Mouse (Mus musculus) urinary bladder, adult 18-20 months (tissue): ENCODE measurements around the gene Nars2.
"Not testable (repeated sequence)": the region's sequence is repeated elsewhere in the genome, so short reads cannot be mapped to it uniquely, and the experiment has no call there.

Experiments
- DNase-seq, 2 experiments: peaks; one replicate each; pipeline ENCODE4 v3.0.0; 2022; ENCODE audit warnings: low spot score in 2 of 2, mixed read lengths in 2 of 2

The Nars2 gene

DNA sequence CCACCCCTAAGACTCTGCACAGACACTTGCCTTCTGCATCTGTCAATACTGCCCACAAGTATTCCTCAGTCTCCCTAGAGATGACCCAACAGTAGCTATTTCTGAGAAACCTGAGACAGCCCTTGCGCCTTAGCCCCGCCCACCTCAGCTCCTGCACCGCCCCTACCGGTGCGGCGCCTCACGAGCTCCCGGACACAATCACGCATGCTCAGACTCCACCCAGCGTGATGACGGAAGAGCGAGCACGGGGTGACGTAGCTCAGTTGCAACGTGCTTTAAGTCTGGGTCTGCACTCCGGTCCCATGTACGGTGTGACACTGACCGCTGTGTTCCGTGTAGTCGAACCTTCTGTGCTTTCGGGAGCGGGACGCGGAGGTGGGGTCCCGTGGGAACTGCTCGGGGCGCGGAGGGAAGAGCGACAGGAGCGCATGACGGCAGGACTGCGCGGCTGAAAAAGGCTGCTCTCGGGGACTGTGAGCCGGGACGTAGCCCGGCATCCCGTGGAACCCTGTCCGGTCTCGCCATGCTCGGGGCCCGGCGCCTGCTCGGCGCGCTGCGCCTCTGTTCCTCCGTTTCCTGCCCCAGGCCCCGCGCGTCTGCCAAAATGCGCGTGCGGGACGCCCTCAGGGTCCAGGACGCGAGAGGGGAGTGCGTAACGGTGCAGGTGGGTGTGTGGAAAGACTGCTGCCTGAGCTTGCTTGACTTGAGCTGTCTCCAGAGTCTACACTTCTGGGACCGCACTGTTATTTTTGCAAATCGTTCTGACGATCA is at the start of gene Nars2:
Gene Nars2, plus strand, starts transcription at position 225 of the 771 bp plus-strand sequence.
- peak; percentile 76 to 83 for DNase-seq

GRCm38 (mm10) chr7:96902183-96902582 is 49.1 kb upstream of the Nars2 start:
- no peak for DNase-seq

- DNase-seq = no peak
Measured at GRCm38 (mm10) chr7:96903088-96903985, 48.0 kb upstream of the Nars2 start.

DNA sequence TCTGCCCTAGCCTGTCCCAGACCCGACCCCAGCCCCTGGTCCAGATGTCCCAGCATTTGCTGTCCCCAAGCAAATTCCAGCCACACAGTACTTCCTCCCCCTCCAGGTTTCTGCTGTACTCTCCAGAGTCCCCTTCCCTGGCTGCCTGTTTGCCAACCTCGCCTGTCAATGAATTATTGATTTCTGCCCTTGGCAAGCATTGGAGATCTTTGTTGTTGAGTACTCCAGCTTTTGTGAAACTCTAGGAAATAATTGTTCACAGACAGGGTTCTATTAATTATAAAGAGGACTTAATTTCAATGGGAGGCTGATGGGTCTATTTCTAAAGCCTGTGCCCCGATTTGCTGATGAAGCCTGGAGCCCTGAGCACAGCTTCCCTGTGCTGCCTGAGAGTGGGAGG is 46.9 kb upstream of the Nars2 start:
- no peak for DNase-seq

DNA sequence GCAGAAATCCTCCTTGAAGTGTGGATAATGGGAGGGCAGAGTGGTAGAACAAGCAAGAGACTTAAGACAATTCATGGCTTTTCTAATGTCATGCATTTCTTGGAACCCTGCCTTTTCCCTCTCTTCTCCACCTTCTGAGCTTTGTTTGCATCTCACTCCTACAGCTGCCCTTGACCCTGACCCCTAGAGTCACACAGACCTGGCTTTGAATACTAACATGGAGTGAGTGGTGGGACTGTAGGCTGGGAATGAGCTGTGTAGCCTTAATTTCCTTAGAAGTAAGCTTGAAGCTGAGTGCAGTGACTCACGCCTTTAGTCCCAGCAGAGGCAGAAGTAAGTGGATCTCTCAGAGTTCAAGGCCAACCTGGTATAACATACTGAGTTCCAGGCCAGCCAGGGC is 46.4 kb upstream of the Nars2 start:
- no peak for DNase-seq

GRCm38 (mm10) chr7:96905422-96905821 is 45.9 kb upstream of the Nars2 start:
- DNase-seq = no peak

DNA sequence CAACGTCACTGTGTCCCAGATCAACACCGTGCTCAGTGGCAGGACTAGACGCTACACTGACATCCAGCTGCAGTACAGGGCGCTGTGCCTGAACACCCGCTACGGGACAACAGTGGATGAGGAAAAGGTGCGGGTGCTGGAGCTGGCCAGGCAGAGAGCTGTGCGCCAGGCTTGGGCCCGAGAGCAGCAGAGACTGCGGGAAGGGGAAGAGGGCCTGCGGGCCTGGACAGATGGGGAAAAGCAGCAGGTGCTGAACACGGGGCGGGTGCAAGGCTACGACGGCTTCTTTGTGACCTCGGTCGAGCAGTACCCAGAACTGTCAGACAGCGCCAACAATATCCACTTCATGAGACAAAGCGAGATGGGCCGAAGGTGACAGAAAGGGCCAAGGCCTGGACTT is 45.1 kb upstream of the Nars2 start:
- DNase-seq = no peak

- no peak for DNase-seq
Measured at GRCm38 (mm10) chr7:96907971-96908680, 43.2 kb upstream of the Nars2 start.

GRCm38 (mm10) chr7:96909856-96910255 is 41.4 kb upstream of the Nars2 start:
- no peak for DNase-seq

DNA sequence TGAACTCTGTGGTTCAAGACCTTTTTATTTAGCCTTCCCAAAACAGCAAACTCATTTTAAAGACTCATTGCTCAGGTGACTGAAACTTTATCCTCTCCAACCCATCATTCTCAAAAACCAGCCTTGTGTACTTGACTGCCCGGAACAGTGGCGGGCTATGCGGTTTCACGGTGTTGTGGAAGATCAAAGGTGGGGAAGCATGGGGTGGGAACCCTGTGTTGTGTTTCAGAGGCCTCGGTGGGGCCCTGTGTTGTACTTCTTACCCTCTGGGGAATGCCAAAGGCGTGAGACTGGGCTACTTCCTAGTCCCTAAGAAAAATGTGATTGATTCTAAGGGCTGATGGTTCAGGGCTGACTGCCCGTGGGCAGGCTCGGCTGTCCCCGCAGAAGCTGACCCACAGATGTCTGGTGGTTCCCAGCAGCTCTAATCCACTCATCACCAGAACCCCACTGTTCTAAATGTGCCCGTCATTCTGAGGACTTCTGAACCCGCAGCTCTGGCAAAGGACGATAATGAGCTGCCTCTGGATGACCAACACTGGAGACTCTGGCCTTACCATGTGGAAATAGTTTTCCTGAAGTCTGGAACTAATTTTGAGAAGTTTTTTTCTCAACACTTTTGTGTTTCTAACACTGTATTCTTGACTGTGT is 40.9 kb upstream of the Nars2 start:
- no peak for DNase-seq

DNA sequence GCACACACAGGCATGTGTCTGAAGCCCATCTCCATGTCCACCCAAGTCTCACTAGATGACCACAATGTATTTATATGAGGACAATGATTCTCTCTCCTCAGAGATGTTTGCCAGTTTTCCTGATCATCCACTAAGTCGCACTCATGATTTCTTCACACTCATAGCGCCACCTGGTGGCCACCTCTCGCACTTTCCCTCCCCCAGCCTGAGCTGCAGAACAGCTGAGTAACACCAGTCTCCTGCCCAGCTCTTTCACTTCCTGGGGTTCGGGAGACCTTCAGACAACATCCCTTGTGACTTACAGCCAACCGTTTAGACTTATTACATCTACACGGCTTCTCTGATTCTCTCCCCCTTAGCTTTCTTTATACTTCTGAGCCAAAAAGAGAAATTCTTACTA is 37.3 kb upstream of the Nars2 start:
- DNase-seq = peak; percentile 62 to 72

DNA sequence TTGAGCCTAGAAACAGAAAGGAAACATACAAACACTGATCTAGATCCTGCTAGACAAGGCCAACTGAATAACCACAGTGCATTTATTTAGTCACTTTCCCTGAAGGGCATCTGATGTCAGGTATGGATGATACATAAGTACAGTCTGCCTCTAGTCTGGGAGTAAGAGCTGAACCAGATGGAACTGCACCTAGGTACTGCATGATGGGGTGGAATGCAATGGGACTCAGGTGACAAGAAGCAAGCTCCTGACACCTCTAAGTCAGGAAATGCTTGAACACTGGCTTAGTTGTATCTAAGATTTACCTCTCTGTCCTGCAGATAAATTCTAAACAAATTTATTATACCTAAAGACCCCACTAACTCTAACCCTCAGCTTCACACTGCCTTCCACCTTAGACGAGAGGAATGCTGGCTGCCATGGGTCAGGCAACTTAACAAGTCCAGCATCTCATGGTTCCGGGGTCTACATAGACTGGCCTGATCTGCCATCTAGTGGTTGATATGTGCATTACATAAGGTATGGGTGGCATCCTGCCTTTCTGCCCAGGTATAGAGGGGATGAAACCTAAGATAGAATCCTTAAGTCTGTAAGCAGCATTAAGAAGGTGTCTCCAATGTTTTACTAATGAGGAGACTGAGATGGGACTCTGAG is 35.7 kb upstream of the Nars2 start:
- peak; percentile 17 to 51 for DNase-seq

GRCm38 (mm10) chr7:96920447-96921095 is 30.7 kb upstream of the Nars2 start:
- DNase-seq = no peak

GRCm38 (mm10) chr7:96922927-96923326 is 28.4 kb upstream of the Nars2 start:
- no peak for DNase-seq

GRCm38 (mm10) chr7:96943715-96944377 is 7.5 kb upstream of the Nars2 start:
- no peak for DNase-seq

- not testable (repeated sequence) for DNase-seq
Measured at GRCm38 (mm10) chr7:96946501-96946900, 4.8 kb upstream of the Nars2 start.

- DNase-seq = no peak
Measured at GRCm38 (mm10) chr7:96952094-96952493, 789 bp downstream of the Nars2 start.

DNA sequence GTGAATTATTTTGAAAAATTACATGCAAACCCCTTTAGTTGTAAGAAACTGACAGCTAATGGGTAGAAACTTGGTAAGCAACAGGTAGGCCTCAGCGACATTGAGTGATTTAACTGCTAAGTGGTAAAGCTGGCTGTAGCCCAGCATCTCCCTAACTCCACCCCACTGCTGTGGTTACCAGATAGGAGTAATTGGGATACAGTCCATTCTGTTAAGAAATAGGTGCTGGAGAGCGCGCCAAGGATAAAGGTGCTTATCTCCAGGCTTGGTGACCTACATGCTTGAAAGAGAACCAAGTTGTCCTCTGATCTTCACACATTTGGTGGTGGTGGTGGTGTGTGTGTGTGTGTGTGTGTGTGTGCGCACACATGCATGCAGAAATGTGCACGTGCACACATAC is 7.9 kb downstream of the Nars2 start:
- no peak for DNase-seq

DNA sequence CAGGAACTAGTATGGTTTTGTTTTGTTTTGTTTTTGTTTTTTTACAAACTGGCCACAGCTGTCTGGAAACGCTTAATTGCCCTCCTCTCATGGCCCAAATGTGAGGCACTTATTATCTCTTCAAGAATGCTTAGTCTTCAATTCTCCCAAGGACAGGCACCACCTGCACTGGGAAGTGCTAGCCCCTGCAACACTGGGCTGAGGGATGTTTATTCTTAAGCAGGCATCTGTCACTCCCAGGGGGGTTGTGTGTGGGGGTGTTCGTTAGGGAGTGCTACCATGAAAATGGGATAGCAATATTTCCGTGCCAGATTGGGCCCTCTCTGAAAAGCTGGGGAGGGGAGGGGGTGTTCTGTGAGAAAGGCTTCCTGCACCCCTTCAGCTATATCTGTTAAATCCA is 15.9 kb downstream of the Nars2 start:
- no peak for DNase-seq

DNA sequence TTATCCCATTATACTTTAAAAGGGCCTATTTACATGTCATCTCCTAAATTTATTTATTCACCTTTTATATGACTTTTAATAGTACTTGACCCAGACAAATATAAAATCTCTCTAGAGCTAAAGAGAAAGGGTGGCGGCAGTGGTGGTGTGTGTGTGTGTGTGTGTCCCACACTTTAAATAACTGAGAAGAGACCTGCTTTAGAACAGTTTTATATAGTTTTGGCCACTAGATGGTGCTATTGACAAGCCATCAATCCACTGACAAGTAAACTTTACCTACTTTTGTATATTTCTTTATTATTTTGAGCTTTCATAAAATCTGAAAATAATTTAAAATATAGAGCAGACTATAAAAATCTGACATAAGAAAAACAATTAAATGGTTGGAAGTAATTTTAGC is 19.1 kb downstream of the Nars2 start:
- no peak for DNase-seq
